Mouse (Mus musculus) bone marrow macrophage, adult 2 months (primary cell): ENCODE measurements around the gene Lrch3. TPM values are rescaled to one million over a fixed set of nuclear protein-coding genes. Genes with fewer than 3 reads are reported as not detected.
"Not testable (repeated sequence)": the region's sequence is repeated elsewhere in the genome, so short reads cannot be mapped to it uniquely, and the experiment has no call there.

Experiments
- H3K27ac ChIP-seq: 2 replicates; pipeline ENCODE4 v1.5.1; 2012; ENCODE audit warnings: low read depth, low read length; ENCODE audit not compliant: insufficient read depth
- H3K4me1 ChIP-seq: 2 replicates; pipeline ENCODE4 v1.6.1; 2012; ENCODE audit warnings: low read length; ENCODE audit not compliant: control insufficient read depth, insufficient read depth
- H3K4me3 ChIP-seq: 2 replicates; pipeline ENCODE4 v1.5.1; 2012; ENCODE audit warnings: mild to moderate bottlenecking, low read length, moderate library complexity; ENCODE audit not compliant: insufficient read depth
- CTCF ChIP-seq: IDR thresholded peaks from 2 replicates; pipeline ENCODE4 v1.5.1; 2012; ENCODE audit warnings: low read depth, mild to moderate bottlenecking, low read length, moderate library complexity
- POLR2A ChIP-seq: IDR thresholded peaks from 2 replicates; pipeline ENCODE4 v1.6.1; 2012; ENCODE audit warnings: mild to moderate bottlenecking, low read depth, low read length, borderline replicate concordance
- polyA plus RNA-seq: library from polyadenylated mRNA; stranded (reverse); fragments of >200 nt; gene quantifications from 2 replicates; pipeline ENCODE4 v1.2.4, GENCODE M21; 2012; ENCODE audit not compliant: missing spikeins, insufficient read depth, insufficient read length

Lrch3 gene
- polyA plus RNA-seq, 1 experiment, result 32.7 TPM

GRCm38 (mm10) chr16:33048686-33049085 lies 134.8 kb downstream of the Lrch3 start:
- Histone ChIP-seq H3K4me3 (no peak overlapping the region), H3K4me1 (no peaks in the 10 kb centered on the region), H3K27ac (no peak overlapping the region)
- TF ChIP-seq CTCF, result no peak
- no peak for TF ChIP-seq POLR2A

DNA sequence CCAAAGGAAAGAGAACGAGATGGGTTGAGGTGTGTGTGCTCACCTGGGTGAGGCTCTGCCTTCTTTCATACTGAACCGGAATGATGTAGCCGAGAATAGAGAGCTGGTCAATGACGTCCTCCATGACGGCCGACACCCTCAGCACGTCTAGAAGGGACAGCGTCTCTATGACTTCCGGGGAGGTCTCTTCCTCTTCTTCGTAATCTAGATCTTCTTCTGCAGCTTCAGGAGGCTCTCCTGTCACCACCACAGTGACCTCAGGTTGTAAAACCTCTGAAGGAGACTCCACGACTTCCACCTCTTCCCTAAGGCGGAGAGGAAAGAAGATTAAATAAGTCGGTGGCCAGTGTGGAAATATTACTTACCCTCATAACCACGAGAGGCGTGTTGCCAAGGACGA lies 135.9 kb downstream of the Lrch3 start:
- Histone ChIP-seq H3K4me3 (no peak overlapping the region), H3K4me1 (no peaks in the 10 kb centered on the region)
- TF ChIP-seq POLR2A (no peak), CTCF (no peak)

GRCm38 (mm10) chr16:33053141-33053540 lies 139.2 kb downstream of the Lrch3 start:
- no peak overlapping the region for H3K27ac ChIP-seq
- H3K4me1 ChIP-seq, result peaks cover 5% of the 10 kb centered on the region; the same call in 1 of the 2 replicates
- H3K4me3 ChIP-seq, result no peak overlapping the region
- TF ChIP-seq POLR2A, result no peak
- TF ChIP-seq CTCF, result no peak

More for the DNA sequence above, 135.9 kb downstream of the Lrch3 start:
- H3K27ac ChIP-seq, result no peak overlapping the region

GRCm38 (mm10) chr16:33054927-33055326 lies 141.0 kb downstream of the Lrch3 start:
- H3K27ac ChIP-seq, H3K4me1 ChIP-seq, H3K4me3 ChIP-seq: not testable (repeated sequence)

GRCm38 (mm10) chr16:33055655-33056054 lies 141.8 kb downstream of the Lrch3 start:
- H3K4me3 ChIP-seq, result peak overlapping the region; percentile 95
- no peak overlapping the region for H3K27ac ChIP-seq
- H3K4me1 ChIP-seq, result peaks cover 10% of the 10 kb centered on the region
- no peak for TF ChIP-seq POLR2A

- TF ChIP-seq POLR2A (no peak), CTCF (no peak)
- Histone ChIP-seq H3K4me3 (peak within 1 kb of the TSS; percentile 95), H3K4me1 (peaks cover 10% of the 10 kb centered on the region), H3K27ac (peak within 1 kb of the TSS; percentile 80)
Measured at GRCm38 (mm10) chr16:33056095-33056785, 142.3 kb downstream of the Lrch3 start, which contains the start of the genes Iqcg and Rpl35a. TSS of gene Iqcg (minus strand) at chr16:33056218. TSS of gene Rpl35a (plus strand) at chr16:33056453.

- no peak for TF ChIP-seq CTCF
- no peak for TF ChIP-seq POLR2A
- Histone ChIP-seq H3K4me3 (peak overlapping the region; percentile 95), H3K4me1 (peaks cover 10% of the 10 kb centered on the region)
Measured at GRCm38 (mm10) chr16:33056786-33057185, 142.9 kb downstream of the Lrch3 start.

GRCm38 (mm10) chr16:33058033-33058432 lies 144.1 kb downstream of the Lrch3 start:
- Histone ChIP-seq H3K4me1 (peaks cover 10% of the 10 kb centered on the region), H3K27ac (no peak overlapping the region), H3K4me3 (peak overlapping the region; percentile 38; the same call in 1 of the 2 replicates)
- no peak for TF ChIP-seq CTCF
- TF ChIP-seq POLR2A, result no peak

More at GRCm38 (mm10) chr16:33056786-33057185, 142.9 kb downstream of the Lrch3 start:
- H3K27ac ChIP-seq, result peak overlapping the region; percentile 80

GRCm38 (mm10) chr16:33058656-33059055 lies 144.8 kb downstream of the Lrch3 start:
- not testable (repeated sequence) for H3K27ac ChIP-seq
- Histone ChIP-seq H3K4me3 (peak overlapping the region; percentile 38; the same call in 1 of the 2 replicates), H3K4me1 (peaks cover 14% of the 10 kb centered on the region)

- TF ChIP-seq CTCF (no peak), POLR2A (no peak)
- H3K4me3 ChIP-seq, result no peak overlapping the region
- peaks cover 14% of the 10 kb centered on the region for H3K4me1 ChIP-seq
- no peak overlapping the region for H3K27ac ChIP-seq
Measured at GRCm38 (mm10) chr16:33059471-33059870, 145.6 kb downstream of the Lrch3 start.

GRCm38 (mm10) chr16:33060926-33061325 lies 147.0 kb downstream of the Lrch3 start:
- Histone ChIP-seq H3K4me1 (peaks cover 11% of the 10 kb centered on the region), H3K4me3 (no peak overlapping the region), H3K27ac (no peak overlapping the region)
- TF ChIP-seq CTCF (no peak), POLR2A (no peak)
